Mouse (Mus musculus) spleen, embryonic (tissue): Measurements from ENCODE around the gene Klf9.

Experiments
- CTCF ChIA-PET: fragments of 350-600 bp; sonication (Branson Sonifier 250); formaldehyde crosslinking; loops from one replicate; lab custom pipeline; 2022; lab: Charles Lee

The Klf9 gene

GRCm38 (mm10) chr19:23162387-23162809 is 21.4 kb downstream of the Klf9 start:
- CTCF ChIA-PET, result no interaction called here

- CTCF ChIA-PET, result interaction anchor here (0.5 kb wide), 1 partner anchor 1720 kb away, joined by 5 read pairs; no protein-coding TSS in a partner anchor
Measured at GRCm38 (mm10) chr19:23162877-23163276, 21.9 kb downstream of the Klf9 start.

- CTCF ChIA-PET, result interaction anchor here (0.5 kb wide), 1 partner anchor 1719 kb away, joined by 5 read pairs; no protein-coding TSS in a partner anchor
Measured at GRCm38 (mm10) chr19:23163361-23163760, 22.3 kb downstream of the Klf9 start.

- CTCF ChIA-PET, result no interaction called here
Measured at GRCm38 (mm10) chr19:23164651-23165240, 23.7 kb downstream of the Klf9 start.

GRCm38 (mm10) chr19:23166550-23167284 is 25.7 kb downstream of the Klf9 start:
- CTCF ChIA-PET, result no interaction called here

GRCm38 (mm10) chr19:23168899-23169658 is 28.1 kb downstream of the Klf9 start:
- CTCF ChIA-PET, result no interaction called here

- CTCF ChIA-PET, result no interaction called here
Measured at GRCm38 (mm10) chr19:23169659-23170050, 28.6 kb downstream of the Klf9 start.

GRCm38 (mm10) chr19:23170476-23170875 is 29.4 kb downstream of the Klf9 start:
- CTCF ChIA-PET, result no interaction called here

GRCm38 (mm10) chr19:23171136-23171535 is 30.1 kb downstream of the Klf9 start:
- CTCF ChIA-PET, result no interaction called here

GRCm38 (mm10) chr19:23175090-23175489 is 34.1 kb downstream of the Klf9 start:
- CTCF ChIA-PET, result no interaction called here

- CTCF ChIA-PET, result interaction anchor here (0.6 kb wide), 1 partner anchor 24 kb away, joined by 3 read pairs; no protein-coding TSS in a partner anchor
Measured at GRCm38 (mm10) chr19:23175511-23175910, 34.5 kb downstream of the Klf9 start.

- CTCF ChIA-PET, result no interaction called here
Measured at GRCm38 (mm10) chr19:23178533-23178932, 37.5 kb downstream of the Klf9 start.

GRCm38 (mm10) chr19:23183493-23183892 is 42.5 kb downstream of the Klf9 start:
- CTCF ChIA-PET, result no interaction called here

GRCm38 (mm10) chr19:23184068-23184467 is 43.0 kb downstream of the Klf9 start:
- CTCF ChIA-PET, result no interaction called here

- CTCF ChIA-PET, result no interaction called here
Measured at GRCm38 (mm10) chr19:23187732-23188131, 46.7 kb downstream of the Klf9 start.

GRCm38 (mm10) chr19:23188986-23189385 is 48.0 kb downstream of the Klf9 start:
- CTCF ChIA-PET, result no interaction called here

- CTCF ChIA-PET, result no interaction called here
Measured at GRCm38 (mm10) chr19:23189744-23190143, 48.7 kb downstream of the Klf9 start.

- CTCF ChIA-PET, result no interaction called here
Measured at GRCm38 (mm10) chr19:23191486-23191885, 50.5 kb downstream of the Klf9 start.

GRCm38 (mm10) chr19:23193076-23193475 is 52.0 kb downstream of the Klf9 start:
- CTCF ChIA-PET, result no interaction called here

- CTCF ChIA-PET, result no interaction called here
Measured at GRCm38 (mm10) chr19:23202106-23202505, 61.1 kb downstream of the Klf9 start.

GRCm38 (mm10) chr19:23203505-23204053 is 62.6 kb downstream of the Klf9 start:
- CTCF ChIA-PET, result interaction anchor here (0.7 kb wide), 1 partner anchor 197 kb away, joined by 3 read pairs; no protein-coding TSS in a partner anchor

- CTCF ChIA-PET, result interaction anchor here (0.5 kb wide), 1 partner anchor 105 kb away, joined by 10 read pairs; no protein-coding TSS in a partner anchor
Measured at GRCm38 (mm10) chr19:23211325-23211724, 70.3 kb downstream of the Klf9 start.
